Mouse (Mus musculus) right cerebral cortex, postnatal 25 days (tissue): ENCODE results near the gene Stx17.

Source experiments
- DNase-seq: peaks from one replicate; pipeline ENCODE4 v3.0.0; 2022

Stx17 gene

DNA sequence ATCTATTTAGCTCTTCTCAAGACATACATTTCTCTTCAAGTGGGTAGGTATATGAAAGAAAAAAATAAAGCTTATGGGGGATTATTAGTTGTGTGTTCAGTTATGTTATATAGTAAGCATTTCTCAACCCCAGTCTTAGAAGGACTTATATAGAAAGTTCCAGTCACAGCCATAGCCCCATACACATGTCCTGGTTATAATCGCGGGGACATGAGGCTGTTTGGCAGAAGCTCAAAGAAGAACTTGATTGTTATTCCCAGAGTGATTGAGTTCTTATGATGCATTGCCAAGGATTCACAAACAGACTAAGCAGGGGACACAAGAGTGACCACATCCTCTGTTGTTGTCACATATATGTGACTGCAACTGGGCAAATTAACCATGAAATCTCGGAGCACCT lies 51.0 kb downstream of the Stx17 start:
- no peak for DNase-seq

DNA sequence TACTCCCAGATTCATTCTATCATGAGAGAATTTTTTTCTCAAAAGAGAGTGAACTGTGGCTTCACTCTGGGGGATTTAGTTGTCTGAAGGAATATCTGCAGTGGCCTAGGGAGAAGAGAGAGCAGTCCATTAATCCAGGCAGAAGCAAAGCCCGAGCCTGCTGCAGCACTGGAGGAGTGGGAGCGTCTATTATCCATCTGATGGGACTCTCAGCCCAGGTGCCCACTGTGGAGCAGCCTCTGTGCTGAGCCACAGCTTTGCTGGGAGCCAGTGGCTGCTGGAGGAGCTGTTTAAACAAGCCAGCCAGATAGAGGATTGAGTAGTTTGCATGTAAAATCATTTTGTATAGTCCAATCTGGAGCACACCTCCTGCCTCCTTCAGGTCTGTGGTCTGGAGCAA lies 56.2 kb downstream of the Stx17 start:
- no peak for DNase-seq

DNA sequence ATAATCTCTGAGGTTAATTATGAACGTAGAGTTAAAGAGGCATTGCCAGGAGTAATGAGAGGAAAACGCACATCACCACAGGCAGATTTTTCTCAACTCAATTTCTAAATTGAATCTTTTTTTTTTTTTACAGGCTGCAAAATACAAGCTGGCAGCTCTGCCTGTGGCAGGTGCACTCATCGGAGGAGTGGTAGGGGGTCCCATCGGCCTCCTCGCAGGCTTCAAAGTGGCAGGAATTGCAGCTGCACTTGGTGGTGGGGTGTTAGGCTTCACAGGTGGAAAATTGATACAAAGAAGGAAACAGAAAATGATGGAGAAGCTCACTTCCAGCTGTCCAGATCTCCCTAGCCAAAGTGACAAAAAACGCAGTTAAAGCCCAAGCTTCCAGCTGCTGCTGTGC lies 56.7 kb downstream of the Stx17 start:
- no peak for DNase-seq

DNA sequence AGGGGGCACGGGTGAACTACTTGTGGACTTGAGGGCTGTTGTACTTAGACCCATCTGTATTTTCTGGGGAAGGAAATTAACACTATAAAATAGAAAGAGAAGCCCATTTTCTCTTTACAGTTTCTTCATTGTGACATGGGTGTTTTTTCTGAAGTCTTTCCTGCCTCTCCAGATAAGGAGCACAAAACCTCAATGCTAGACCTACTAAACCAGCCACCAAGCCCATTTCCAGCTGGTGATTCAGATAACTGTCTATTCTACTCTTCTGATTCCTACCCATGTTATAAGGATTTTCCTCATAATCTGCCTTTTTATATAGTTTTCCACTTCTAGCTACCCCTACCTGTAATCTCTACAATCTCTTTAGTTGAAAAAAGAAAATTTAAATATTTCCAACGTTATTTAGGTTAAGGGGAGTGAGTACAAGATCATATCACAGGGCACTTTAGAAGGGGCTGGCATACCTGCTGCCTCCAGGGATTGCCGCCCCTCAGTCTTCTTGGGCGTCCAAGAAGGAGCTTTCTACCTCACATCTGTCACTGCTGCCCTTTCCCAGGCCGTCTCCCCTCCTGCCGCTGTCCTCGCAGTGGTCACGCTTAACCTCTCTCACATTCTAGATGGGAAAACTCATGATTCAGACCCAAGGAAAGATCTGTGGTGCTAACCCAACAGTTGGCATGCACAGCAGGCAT lies 57.5 kb downstream of the Stx17 start:
- no peak for DNase-seq

DNA sequence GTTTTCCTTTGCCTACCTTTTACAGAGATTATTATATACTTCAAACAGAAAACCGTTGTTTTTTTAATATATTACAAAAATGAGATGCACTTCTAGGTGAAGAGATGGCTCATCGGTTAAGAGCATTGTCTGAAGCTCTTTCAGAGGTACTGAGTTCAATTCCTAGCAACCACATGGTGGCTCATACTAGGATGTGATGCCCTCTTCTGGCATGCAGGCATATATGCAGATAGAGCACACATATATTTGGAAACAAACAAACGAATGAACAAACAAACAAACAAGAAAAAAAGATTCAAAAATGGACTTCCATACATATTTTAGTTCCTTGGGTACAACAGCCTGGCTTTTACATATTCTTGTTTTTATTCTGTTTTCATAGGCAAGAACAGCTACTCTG lies 73.2 kb downstream of the Stx17 start:
- DNase-seq, result no peak

DNA sequence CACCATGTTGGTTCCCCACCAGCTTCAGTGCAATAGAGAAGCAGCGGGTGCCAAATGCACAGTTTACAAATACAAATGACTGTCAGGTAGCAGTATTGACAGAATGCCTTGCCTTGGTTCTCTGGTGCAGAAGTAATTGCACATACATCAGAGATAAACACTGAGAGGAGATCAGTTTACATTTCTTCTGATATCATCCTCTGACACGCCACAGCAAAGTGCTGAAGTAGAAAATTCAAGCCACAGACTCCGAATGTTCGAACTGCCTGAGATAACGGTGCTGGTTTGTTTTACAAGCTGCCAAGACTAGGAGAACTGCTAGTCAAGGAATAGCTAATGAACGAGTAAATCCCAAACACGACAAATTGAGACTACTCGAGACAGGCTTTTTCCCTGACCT lies 73.7 kb downstream of the Stx17 start:
- no peak for DNase-seq

DNA sequence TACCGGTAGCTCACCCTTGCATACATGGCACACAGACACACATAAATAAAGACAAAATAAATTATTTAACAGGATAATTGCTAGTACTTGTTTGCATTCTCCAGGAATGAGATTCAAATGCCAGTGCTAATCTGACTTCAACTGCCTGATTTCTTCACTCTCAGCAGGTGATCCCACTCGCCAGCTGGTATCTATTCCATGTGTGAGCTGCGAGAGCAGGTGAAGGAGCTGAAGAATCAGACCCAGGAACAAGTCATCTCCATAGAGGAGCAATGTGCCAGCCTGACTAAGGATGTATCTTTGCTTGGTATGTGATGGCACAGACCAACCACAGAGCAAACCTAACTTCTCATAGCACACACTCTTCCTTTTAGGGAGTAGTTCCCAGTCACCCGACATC lies 78.8 kb downstream of the Stx17 start:
- DNase-seq, result no peak

DNA sequence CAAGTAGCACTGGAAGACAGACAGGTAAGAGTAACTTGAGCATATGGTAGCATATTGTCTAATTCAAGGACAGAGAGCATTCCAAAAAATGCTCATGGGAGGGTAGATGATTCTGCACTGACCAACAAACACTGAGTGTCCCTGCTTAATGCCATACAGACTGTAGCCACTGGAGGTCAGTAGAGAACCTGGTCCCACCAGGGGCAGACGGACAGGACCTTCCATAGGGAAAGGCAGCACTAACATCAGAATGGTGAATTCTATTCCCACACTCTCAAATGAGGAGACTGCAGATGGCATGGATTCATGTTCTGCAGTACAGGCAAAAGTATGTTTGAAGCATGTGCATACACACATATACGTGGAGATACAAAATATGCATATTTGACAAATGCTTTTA lies 100.5 kb downstream of the Stx17 start:
- DNase-seq, result peak; percentile 31

DNA sequence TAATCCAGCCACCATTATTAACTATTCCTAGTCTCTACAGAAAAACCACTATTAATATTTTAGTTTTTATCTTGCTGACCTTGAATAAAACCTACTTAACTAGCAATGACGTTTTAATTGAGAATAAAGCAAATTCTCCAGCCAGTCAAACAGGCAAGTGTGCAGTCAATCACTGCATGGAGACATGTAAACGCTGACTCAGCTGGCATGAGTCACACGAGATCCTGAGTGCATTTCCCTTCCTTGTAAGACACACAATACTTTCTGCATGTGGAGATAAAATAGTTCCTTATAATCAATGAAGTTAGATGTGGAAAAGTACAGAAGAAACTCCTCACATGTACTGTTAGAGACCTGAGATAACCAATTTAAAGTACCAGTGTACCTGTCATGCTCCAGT lies 100.9 kb downstream of the Stx17 start:
- DNase-seq, result no peak

DNA sequence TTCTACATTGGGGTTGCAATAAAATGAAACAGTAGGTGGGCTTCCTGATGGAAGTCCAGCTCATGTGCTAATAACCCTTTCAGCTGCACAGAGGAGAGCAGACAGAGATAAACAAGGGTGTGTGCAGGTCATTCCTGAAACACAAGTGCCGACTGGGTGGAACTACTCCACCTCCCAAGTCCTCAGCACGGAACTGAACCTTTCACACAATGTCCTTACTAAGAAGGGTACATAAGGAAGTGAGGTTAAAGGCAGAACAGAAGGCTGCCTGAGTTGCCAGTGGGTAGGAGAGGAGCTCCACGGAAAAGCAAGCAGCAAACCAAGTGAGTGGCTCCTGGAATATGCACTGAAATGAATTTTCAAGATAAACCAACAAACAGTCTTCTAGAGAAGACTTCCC lies 102.1 kb downstream of the Stx17 start:
- DNase-seq, result no peak
